Mouse (Mus musculus) ES-E14 (cell line): ENCODE measurements at regions not wholly inside any gene's neighbourhood (a gene's known extent, or its start where the extent isn't known, plus 50 kb on each side); places are given as distances from the start of the nearest gene placed in this dataset.

Experiments used
- DNase-seq: peaks from one replicate; pipeline ENCODE4 v3.0.0-alpha.2; 2013; ENCODE audit warnings: low read depth, low spot score
- H3K27ac ChIP-seq: 2 replicates; pipeline ENCODE4 v1.5.1; 2012; ENCODE audit warnings: low read depth, mild to moderate bottlenecking, low read length, moderate library complexity, mixed read lengths; ENCODE audit not compliant: poor library complexity, insufficient read depth, severe bottlenecking
- H3K36me3 ChIP-seq: 2 replicates; pipeline ENCODE4 v1.6.1; 2012; ENCODE audit warnings: mild to moderate bottlenecking, low read length, moderate library complexity, mixed read lengths; ENCODE audit not compliant: control insufficient read depth, poor library complexity, insufficient read depth, severe bottlenecking
- H3K4me1 ChIP-seq, 2 experiments: fragments of 150-350 bp in 1 of 2; sonication (generic) in 1 of 2; 2 replicates each; pipeline ENCODE4 v1.6.1; 2012; ENCODE audit warnings: low read length in 2 of 2, mild to moderate bottlenecking in 1 of 2, mixed read lengths in 1 of 2; ENCODE audit not compliant: control insufficient read depth in 2 of 2, insufficient read depth in 2 of 2, poor library complexity in 1 of 2
- H3K4me3 ChIP-seq, 2 experiments: fragments of 150-350 bp in 1 of 2; sonication (generic) in 1 of 2; 2 replicates each; pipeline ENCODE4 v1.5.1; 2012; ENCODE audit warnings: low read length in 2 of 2, low read depth in 1 of 2, mild to moderate bottlenecking in 1 of 2, mixed read lengths in 1 of 2; ENCODE audit not compliant: insufficient read depth in 1 of 2, poor library complexity in 1 of 2, severe bottlenecking in 1 of 2
- H3K9ac ChIP-seq: 2 replicates; pipeline ENCODE4 v1.6.1; 2012; ENCODE audit warnings: low read depth, mild to moderate bottlenecking, low read length, mixed read lengths; ENCODE audit not compliant: poor library complexity, insufficient read depth, severe bottlenecking
- H3K9me3 ChIP-seq: fragments of 150-350 bp; sonication (generic); 2 replicates; pipeline ENCODE4 v1.6.1; 2012; ENCODE audit warnings: low read depth, mild to moderate bottlenecking, low read length; ENCODE audit not compliant: control insufficient read depth, insufficient read depth
- CHD2 ChIP-seq: IDR thresholded peaks from 2 replicates; pipeline ENCODE4 v1.6.1; 2014; ENCODE audit warnings: mild to moderate bottlenecking, low read depth, low read length, inconsistent platforms
- HCFC1 ChIP-seq: IDR thresholded peaks from 2 replicates; pipeline ENCODE4 v1.6.1; 2012; ENCODE audit warnings: low read length, inconsistent platforms, borderline replicate concordance; ENCODE audit not compliant: insufficient read depth
- MAFK ChIP-seq: IDR thresholded peaks from 2 replicates; pipeline ENCODE4 v1.6.1; 2014; ENCODE audit warnings: mild to moderate bottlenecking, low read depth, low read length, inconsistent platforms; ENCODE audit not compliant: insufficient read depth
- ZC3H11A ChIP-seq: IDR thresholded peaks from 2 replicates; pipeline ENCODE4 v1.6.1; 2012; ENCODE audit warnings: low read depth, mild to moderate bottlenecking, inconsistent platforms, low read length, borderline replicate concordance
- ZNF384 ChIP-seq: IDR thresholded peaks from 2 replicates; pipeline ENCODE4 v1.6.1; 2012; ENCODE audit warnings: low read depth, low read length, inconsistent platforms
- in situ Hi-C, 2 experiments: fragments of 600-800 bp; cut with MboI; formaldehyde crosslinking; loops; one replicate each; pipeline ENCODE4 v1.15.1; 2025; ENCODE audit warnings: low sequenced_read_pairs in 2 of 2, inconsistent platforms in 1 of 2; ENCODE audit not compliant: unreplicated experiment in 2 of 2

GRCm38 (mm10) chr6:120614526-120614925, 51.6 kb upstream of the Cecr2 start:
- TF ChIP-seq CHD2 (no peak), MAFK (no peak), ZNF384 (no peak)
- H3K27ac ChIP-seq = no peak overlapping the region
- H3K9ac ChIP-seq = no peak overlapping the region
- in situ Hi-C loops = no loop called here
- no peaks in the 10 kb centered on the region for H3K9me3 ChIP-seq
- no peaks in the 10 kb centered on the region for H3K36me3 ChIP-seq
- peaks cover 5 to 8% of the 10 kb centered on the region in 2 experiments; a peak in 3 of 4 replicates for H3K4me1 ChIP-seq
- no peak for DNase-seq
- H3K4me3 ChIP-seq = no peak overlapping the region

GRCm38 (mm10) chr6:120612346-120612745, 53.8 kb upstream of the Cecr2 start:
- no peak for DNase-seq
- Histone ChIP-seq H3K36me3 (no peaks in the 10 kb centered on the region), H3K27ac (no peak overlapping the region), H3K4me1 (peaks cover 4 to 5% of the 10 kb centered on the region in 2 experiments; a peak in 2 of 4 replicates), H3K9ac (no peak overlapping the region), H3K9me3 (no peaks in the 10 kb centered on the region), H3K4me3 (no peak overlapping the region)
- in situ Hi-C loops = no loop called here
- TF ChIP-seq HCFC1 (no peak), ZNF384 (no peak), MAFK (no peak), CHD2 (no peak), ZC3H11A (no peak)

- DNase-seq = no peak
- Histone ChIP-seq H3K27ac (no peak overlapping the region), H3K9ac (no peak overlapping the region), H3K4me3 (no peak overlapping the region), H3K9me3 (no peaks in the 10 kb centered on the region), H3K4me1 (peaks cover 2 to 4% of the 10 kb centered on the region in 2 experiments; a peak in 2 of 4 replicates), H3K36me3 (no peaks in the 10 kb centered on the region)
- TF ChIP-seq ZC3H11A (no peak), MAFK (no peak), CHD2 (no peak), ZNF384 (peak; percentile 80), HCFC1 (no peak)
- in situ Hi-C loops = no loop called here
Measured at GRCm38 (mm10) chr6:120609858-120610257, 56.3 kb upstream of the Cecr2 start.

- H3K4me1 ChIP-seq = peaks cover 0 to 6% of the 10 kb centered on the region in 2 experiments; a peak in 1 of 4 replicates
- no peak for TF ChIP-seq ZC3H11A
- H3K27ac ChIP-seq = no peak overlapping the region
- H3K4me3 ChIP-seq = no peak overlapping the region
- no peaks in the 10 kb centered on the region for H3K36me3 ChIP-seq
- no peak overlapping the region for H3K9ac ChIP-seq
- H3K9me3 ChIP-seq = no peaks in the 10 kb centered on the region
- no peak for DNase-seq
- in situ Hi-C loops = no loop called here
Measured at GRCm38 (mm10) chr6:120605471-120605870, 60.7 kb upstream of the Cecr2 start.
